Mouse (Mus musculus): ENCODE results near the gene Hectd2.

The Hectd2 gene

GRCm38 (mm10) chr19:36646132-36646828 lies 91.8 kb downstream of the Hectd2 start:
- no peak for DNase-seq (ENCODE audit: low read depth, low spot score)

- DNase-seq (ENCODE audit: low read depth, low spot score): no peak
Observed at GRCm38 (mm10) chr19:36652686-36653085, 98.2 kb downstream of the Hectd2 start.

- DNase-seq (ENCODE audit: low read depth, low spot score): no peak
Observed at GRCm38 (mm10) chr19:36662734-36663133, 108.3 kb downstream of the Hectd2 start.

GRCm38 (mm10) chr19:36663918-36664317 lies 109.5 kb downstream of the Hectd2 start:
- DNase-seq (ENCODE audit: low read depth, low spot score): no peak

GRCm38 (mm10) chr19:36664417-36664816 lies 110.0 kb downstream of the Hectd2 start:
- DNase-seq (ENCODE audit: low read depth, low spot score): no peak

GRCm38 (mm10) chr19:36665206-36665605 lies 110.8 kb downstream of the Hectd2 start:
- no peak for DNase-seq (ENCODE audit: low read depth, low spot score)

GRCm38 (mm10) chr19:36665641-36666040 lies 111.2 kb downstream of the Hectd2 start:
- DNase-seq (ENCODE audit: low read depth, low spot score): no peak

GRCm38 (mm10) chr19:36666471-36666870 lies 112.0 kb downstream of the Hectd2 start:
- no peak for DNase-seq (ENCODE audit: low read depth, low spot score)

GRCm38 (mm10) chr19:36667368-36667767 lies 112.9 kb downstream of the Hectd2 start:
- no peak for DNase-seq (ENCODE audit: low read depth, low spot score)

- DNase-seq (ENCODE audit: low read depth, low spot score): no peak
Observed at GRCm38 (mm10) chr19:36668098-36668497, 113.7 kb downstream of the Hectd2 start.

GRCm38 (mm10) chr19:36668881-36669639 lies 114.6 kb downstream of the Hectd2 start:
- no peak for DNase-seq (ENCODE audit: low read depth, low spot score)

- no peak for DNase-seq (ENCODE audit: low read depth, low spot score)
Observed at GRCm38 (mm10) chr19:36669720-36670451, 115.4 kb downstream of the Hectd2 start.
